Mouse (Mus musculus): ENCODE results near the gene Mmp11. TPM values are rescaled to one million over a fixed set of nuclear protein-coding genes. Genes with fewer than 3 reads are reported as not detected.
A peak's percentile ranks its signal among the peaks of the same experiment; 100 is the strongest.
"Not testable (repeated sequence)": the region's sequence is repeated elsewhere in the genome, so short reads cannot be mapped to it uniquely, and the experiment has no call there.

Mmp11 gene
- polyA plus RNA-seq, 1 experiment from 2014 or later, result 18.2 TPM

DNA sequence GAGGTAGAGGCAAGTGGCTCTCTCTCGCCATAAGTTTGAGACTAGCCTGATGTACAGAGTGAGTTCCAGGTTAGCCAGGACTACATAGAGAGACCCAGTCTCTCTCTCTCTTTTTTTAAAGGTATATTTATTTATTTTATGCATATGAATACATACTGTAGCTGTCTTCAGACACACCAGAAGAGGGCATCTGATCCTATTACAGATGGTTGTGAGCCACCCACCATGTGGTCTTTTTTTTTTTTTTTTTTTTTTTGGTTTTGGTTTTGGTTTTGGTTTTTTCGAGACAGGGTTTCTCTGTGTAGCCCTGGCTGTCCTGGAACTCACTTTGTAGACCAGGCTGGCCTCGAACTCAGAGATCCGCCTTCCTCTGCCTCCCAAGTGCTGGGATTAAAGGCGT, 48.8 kb downstream of the Mmp11 start:
- H3K4me2 ChIP-seq; ATAC-seq (replicated peaks); H3K4me3 ChIP-seq; H3K9me3 ChIP-seq; H3K4me1 ChIP-seq; H3K9ac ChIP-seq; H3K27me3 ChIP-seq (replicated peaks); H3K36me3 ChIP-seq (replicated peaks); H3K27ac ChIP-seq: not testable (repeated sequence)
- WGBS, result 89% methylated on average over 5 of the region's 5 CpGs

DNA sequence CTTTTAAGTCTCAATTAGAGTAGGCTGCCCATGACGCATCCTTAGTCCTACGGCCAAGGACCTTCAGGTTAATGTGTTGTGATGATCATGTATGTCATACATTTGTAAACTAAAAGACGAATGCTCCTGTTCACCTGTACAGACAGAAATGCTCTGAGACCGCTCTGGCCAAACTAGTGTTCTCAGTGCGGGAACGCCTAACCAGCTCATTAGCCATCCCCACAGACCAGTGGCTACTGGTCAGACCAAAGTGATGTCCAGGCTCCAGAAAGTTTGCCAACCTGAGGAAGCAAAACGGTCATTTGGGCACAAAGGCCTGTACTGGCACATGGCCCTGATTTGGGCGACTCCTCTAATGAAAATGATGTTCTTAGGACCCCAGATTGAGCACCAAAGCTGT, 51.6 kb downstream of the Mmp11 start:
- H3K9me3 ChIP-seq, result no peaks in the 10 kb centered on the region
- no peak overlapping the region for H3K9ac ChIP-seq
- no peak overlapping the region for H3K4me2 ChIP-seq
- 94% methylated on average over 8 of the region's 8 CpGs for whole genome bisulfite sequencing
- no peak for ATAC-seq (replicated peaks)
- H3K36me3 ChIP-seq (replicated peaks), result no peaks in the 10 kb centered on the region
- no peaks in the 10 kb centered on the region for H3K27me3 ChIP-seq (replicated peaks)
- no peak overlapping the region for H3K4me3 ChIP-seq
- no peak overlapping the region for H3K27ac ChIP-seq
- H3K4me1 ChIP-seq, result no peaks in the 10 kb centered on the region; the same call in 1 of the 2 replicates

DNA sequence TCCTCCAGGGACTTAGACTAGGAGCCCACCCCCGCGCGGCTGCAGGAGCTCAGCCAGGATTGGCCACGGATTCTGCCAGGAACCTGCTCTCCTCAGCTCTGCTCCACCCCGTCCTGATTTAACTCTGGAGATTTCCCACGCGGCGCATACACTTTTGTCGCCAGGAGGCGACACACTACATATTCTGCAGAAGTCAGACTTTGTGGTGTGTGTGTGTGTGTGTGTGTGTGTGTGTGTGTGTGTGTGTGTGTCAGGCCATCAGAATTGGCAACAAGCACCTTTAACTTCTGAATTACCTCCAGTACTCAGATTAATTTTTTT, 53.1 kb downstream of the Mmp11 start:
- no peaks in the 10 kb centered on the region for H3K9me3 ChIP-seq
- H3K4me2 ChIP-seq, result peak overlapping the region; percentile 31; the same call in 1 of the 2 replicates
- H3K4me1 ChIP-seq, result no peaks in the 10 kb centered on the region; the same call in 1 of the 2 replicates
- H3K27ac ChIP-seq, result no peak overlapping the region
- H3K27me3 ChIP-seq (replicated peaks), result no peaks in the 10 kb centered on the region
- WGBS, result 2% methylated on average over 10 of the region's 10 CpGs
- no peaks in the 10 kb centered on the region for H3K36me3 ChIP-seq (replicated peaks)
- H3K4me3 ChIP-seq, result no peak overlapping the region
- 0 out of 2 replicates have a peak, but pooled peaks have one; percentile 43 for ATAC-seq (replicated peaks)
- H3K9ac ChIP-seq, result no peak overlapping the region

DNA sequence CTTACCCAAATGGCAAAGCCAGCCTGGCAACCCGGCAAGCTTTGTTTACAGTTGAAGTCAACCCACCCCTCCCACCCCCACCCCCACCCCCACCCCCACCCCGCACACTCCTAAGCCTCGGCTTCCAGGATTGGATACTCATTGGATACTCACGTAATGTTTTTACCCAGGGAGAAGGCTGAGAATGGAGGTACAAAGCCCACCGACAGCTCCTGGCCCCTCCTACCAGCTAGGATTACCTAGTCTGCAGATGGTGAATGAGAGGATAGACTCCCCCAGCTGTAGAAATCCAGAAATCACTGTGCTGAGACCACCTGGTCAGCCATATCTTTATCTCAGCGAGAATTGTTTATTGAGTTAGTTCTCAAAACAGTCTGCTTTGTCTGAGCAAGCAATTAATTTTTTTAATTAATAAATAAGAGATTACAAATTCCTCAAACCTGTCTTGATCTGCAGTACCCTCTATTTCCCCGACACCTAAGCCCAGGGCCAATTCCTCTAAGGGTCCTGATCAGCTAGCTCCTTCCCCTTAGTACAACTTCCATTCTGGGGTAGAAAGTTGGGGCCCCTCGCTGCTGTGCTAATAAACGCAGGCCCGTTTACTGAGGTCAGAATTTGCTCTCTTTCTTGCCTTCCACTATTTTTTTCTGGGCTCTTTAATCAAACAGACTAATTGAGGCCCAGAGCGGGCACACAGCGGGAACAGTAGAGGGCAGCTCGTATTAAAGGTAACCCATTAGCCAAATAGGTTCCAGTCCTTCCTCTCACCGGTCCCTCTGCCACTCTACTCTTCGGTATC, 53.7 kb downstream of the Mmp11 start:
- no peaks in the 10 kb centered on the region; the same call in 1 of the 2 replicates for H3K4me1 ChIP-seq
- no peak for ATAC-seq (replicated peaks)
- H3K27ac ChIP-seq, result no peak overlapping the region
- no peaks in the 10 kb centered on the region for H3K9me3 ChIP-seq
- 5% methylated on average over 15 of the region's 15 CpGs for WGBS
- no peak overlapping the region for H3K4me3 ChIP-seq
- H3K4me2 ChIP-seq, result peak overlapping the region; percentile 31; the same call in 1 of the 2 replicates
- no peaks in the 10 kb centered on the region for H3K36me3 ChIP-seq (replicated peaks)
- no peak overlapping the region for H3K9ac ChIP-seq
- H3K27me3 ChIP-seq (replicated peaks), result no peaks in the 10 kb centered on the region

DNA sequence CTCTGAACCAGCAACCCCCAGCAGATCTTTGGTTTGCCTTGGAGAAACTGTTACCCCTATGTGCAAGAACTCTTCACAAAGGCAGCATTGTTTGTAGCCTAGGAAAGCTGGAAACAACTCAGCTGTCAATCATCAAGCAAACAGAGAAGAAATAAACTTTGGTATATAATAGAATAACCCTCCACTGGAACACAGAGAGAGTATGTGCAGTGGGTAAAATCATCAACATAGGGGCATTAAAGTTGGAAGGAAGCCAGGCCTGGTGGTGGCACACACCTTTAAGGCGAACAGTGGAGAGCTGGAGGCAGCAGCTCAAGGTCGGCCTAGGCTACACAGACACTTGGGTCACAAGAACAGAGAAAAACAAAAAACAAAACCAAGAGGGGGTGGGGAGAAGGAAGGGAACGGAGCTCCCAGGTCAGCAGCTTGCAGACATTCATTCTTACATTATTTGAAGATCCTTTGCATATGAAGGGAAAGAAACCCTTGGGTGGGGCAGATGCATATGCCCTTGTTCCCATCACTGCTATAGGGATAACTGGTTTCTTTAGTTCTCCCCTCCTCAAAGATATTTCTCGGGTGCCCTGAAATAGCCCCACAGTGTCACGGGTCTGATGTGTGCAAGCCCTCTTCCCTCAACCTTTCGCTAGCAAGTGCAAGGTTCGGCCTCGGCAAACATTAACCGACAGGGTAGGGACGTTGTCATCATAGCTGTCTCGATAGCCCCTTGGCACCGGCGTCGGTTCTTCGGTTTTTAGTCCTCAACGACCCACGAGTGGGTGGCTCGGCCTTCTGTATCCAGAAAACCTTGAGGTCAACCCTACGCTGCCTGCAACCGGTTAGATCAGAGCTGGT, 54.5 kb downstream of the Mmp11 start:
- H3K27ac ChIP-seq, result no peak overlapping the region
- 16% methylated on average over 20 of the region's 20 CpGs for WGBS
- no peak for ATAC-seq (replicated peaks)

DNA sequence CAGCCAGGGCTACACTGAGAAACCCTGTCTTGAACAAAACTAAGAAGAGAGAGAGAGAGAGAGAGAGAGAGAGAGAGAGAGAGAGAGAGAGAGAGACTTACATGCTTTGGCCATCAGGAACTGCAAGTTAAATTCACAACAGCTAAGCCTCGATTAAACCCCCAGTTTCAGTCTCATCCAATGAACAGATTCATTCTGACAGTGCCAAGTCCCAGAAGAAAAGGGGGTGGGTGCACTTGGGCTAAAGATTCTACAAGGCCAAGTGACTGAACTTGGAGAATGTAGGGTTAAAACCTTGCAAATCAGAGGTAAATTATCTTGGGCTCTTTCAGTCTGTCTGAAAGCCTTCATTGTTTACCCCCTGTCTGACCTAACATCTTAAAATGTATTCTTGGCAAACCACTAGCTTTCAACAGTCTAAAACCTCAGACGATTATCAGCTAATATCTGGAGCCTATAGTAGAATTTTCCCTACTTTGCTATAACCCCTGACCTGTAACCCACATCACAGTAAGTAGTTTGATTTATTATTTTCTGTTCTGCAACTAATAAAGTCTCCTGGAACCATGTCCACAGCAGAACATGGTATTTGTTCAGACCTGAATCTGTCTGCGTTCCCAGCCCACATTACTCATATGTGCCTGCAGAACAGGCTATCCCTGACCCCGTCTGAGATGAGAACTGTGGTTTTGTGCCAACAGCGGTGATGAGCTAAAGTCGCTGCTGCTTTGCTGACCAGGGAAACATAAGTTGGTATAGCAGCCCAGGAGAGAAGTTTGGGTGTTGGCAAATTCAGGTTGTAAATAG, 55.3 kb downstream of the Mmp11 start:
- H3K36me3 ChIP-seq (replicated peaks), result no peaks in the 10 kb centered on the region
- H3K27me3 ChIP-seq (replicated peaks), result no peaks in the 10 kb centered on the region
- H3K9ac ChIP-seq, result no peak overlapping the region
- no peaks in the 10 kb centered on the region; the same call in 1 of the 2 replicates for H3K4me1 ChIP-seq
- H3K9me3 ChIP-seq, result no peaks in the 10 kb centered on the region
- H3K4me3 ChIP-seq, result no peak overlapping the region
- no peak overlapping the region for H3K27ac ChIP-seq
- no peak for ATAC-seq (replicated peaks)
- no peak overlapping the region for H3K4me2 ChIP-seq
- WGBS, result 57% methylated on average over 6 of the region's 6 CpGs

More for the DNA sequence above, 54.5 kb downstream of the Mmp11 start:
- Histone ChIP-seq H3K4me2 (no peak overlapping the region), H3K9me3 (no peaks in the 10 kb centered on the region), H3K9ac (no peak overlapping the region), H3K36me3 (replicated peaks) (no peaks in the 10 kb centered on the region), H3K4me1 (no peaks in the 10 kb centered on the region; the same call in 1 of the 2 replicates), H3K4me3 (no peak overlapping the region), H3K27me3 (replicated peaks) (no peaks in the 10 kb centered on the region)

DNA sequence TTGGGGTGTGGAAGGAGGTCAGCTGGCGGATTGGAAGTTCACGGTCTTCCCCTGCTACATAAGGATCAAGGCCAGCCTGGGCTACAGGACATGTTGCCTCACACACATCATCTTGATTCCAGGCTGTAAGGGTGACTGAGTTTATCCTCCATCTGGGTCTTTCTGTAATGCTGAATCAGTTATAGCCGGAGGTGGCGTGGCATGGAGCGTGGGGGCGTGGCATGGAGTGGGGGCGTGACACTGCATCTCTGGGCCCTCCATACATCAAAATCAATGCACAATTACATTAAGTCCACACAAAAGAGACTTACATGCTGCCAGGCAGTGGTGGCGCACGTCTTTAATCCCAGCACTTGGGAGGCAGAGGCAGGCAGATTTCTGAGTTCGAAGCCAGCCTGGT, 55.9 kb downstream of the Mmp11 start:
- 97% methylated on average over 10 of the region's 10 CpGs for WGBS
- Histone ChIP-seq H3K9ac (no peak overlapping the region), H3K27me3 (replicated peaks) (no peaks in the 10 kb centered on the region), H3K27ac (no peak overlapping the region), H3K4me1 (no peaks in the 10 kb centered on the region; the same call in 1 of the 2 replicates), H3K4me2 (no peak overlapping the region), H3K4me3 (no peak overlapping the region), H3K36me3 (replicated peaks) (no peaks in the 10 kb centered on the region), H3K9me3 (no peaks in the 10 kb centered on the region)
- ATAC-seq (replicated peaks), result no peak

DNA sequence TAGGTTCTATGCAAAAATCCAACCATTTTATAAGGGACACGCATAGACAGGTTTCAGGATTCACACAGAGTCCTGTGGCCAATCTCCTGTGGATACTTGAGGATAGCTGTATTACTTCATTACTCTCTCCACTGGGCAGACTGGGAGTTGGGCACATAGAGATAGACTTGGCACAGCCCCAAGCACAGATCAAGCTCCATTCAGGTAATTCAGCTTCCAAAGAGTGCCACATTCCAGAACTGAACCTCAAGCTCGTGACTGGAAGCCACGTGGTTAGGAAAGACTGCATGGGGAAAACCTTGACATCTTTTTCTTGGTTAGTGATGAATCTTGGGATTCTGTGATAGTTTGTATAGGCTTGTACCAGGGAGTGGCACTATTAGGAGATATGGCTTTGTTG, 57.5 kb downstream of the Mmp11 start:
- no peaks in the 10 kb centered on the region for H3K9me3 ChIP-seq
- no peaks in the 10 kb centered on the region for H3K27me3 ChIP-seq (replicated peaks)
- 81% methylated on average over 3 of the region's 3 CpGs for WGBS
- H3K9ac ChIP-seq, result no peak overlapping the region
- peaks cover 3% of the 10 kb centered on the region for H3K4me1 ChIP-seq
- no peak overlapping the region for H3K4me3 ChIP-seq
- H3K27ac ChIP-seq, result no peak overlapping the region
- no peak overlapping the region for H3K4me2 ChIP-seq
- no peaks in the 10 kb centered on the region for H3K36me3 ChIP-seq (replicated peaks)
- ATAC-seq (replicated peaks), result no peak

DNA sequence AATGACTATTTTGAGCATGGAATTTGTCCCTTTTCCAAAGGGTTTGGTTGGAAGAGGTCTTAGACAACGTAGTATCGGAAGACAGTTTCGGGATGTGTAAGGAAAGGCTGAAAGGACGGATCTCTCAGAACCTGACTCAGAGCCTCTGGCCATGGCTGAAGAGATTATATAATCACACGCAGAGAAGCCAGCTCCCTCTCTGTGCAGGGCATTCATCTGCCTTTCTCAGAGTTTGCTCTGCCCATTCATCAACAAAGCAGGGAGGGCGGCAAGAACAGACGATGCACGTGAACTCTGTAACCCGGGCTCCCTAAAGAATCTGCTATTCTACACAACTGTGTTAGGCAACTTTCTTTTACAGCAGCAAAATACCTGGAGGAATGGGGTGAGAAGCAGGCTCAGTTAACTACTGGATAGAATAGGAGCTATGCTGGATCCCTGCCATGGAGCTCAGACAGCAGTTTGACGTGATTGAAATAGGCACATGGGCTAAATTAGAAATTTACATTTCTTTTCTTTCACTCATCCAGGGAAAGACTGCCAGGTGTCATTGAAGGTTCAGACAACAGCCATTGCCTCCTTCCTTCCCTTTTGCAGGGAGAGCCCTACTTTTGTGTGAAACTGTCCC, 62.6 kb downstream of the Mmp11 start:
- Histone ChIP-seq H3K9ac (peak overlapping the region; percentile 24), H3K27me3 (replicated peaks) (no peaks in the 10 kb centered on the region), H3K36me3 (replicated peaks) (no peaks in the 10 kb centered on the region), H3K9me3 (no peaks in the 10 kb centered on the region), H3K27ac (peak overlapping the region; percentile 82), H3K4me1 (peaks cover 16% of the 10 kb centered on the region), H3K4me3 (peak overlapping the region; percentile 39), H3K4me2 (peak overlapping the region; percentile 68)
- ATAC-seq (replicated peaks), result peak; percentile 51
- WGBS, result 9% methylated on average over 10 of the region's 10 CpGs

Data from midbrain, embryonic 15.5 days (tissue).